Mouse (Mus musculus) common myeloid progenitor, adult 5-6 weeks (primary cell): ENCODE data around the gene Limk2. TPM values are rescaled to one million over a fixed set of nuclear protein-coding genes. Genes with fewer than 3 reads are reported as not detected.

Experiments
- ATAC-seq: replicated peaks from 2 replicates; pipeline ENCODE4 v1.8.0; 2016; ENCODE audit warnings: low read depth, mild to moderate bottlenecking, moderate TSS enrichment, inconsistent platforms; ENCODE audit not compliant: poor library complexity, severe bottlenecking
- total RNA-seq: library from RNA; stranded (forward); fragments of 200-1000, 187-1606 nt; gene quantifications from 2 replicates; pipeline ENCODE4 v1.2.3, GENCODE M21; 2017

Gene Limk2
- 13.8 and 28.4 TPM in 2 replicates for total RNA-seq

- peak; percentile 98 for ATAC-seq
Observed at GRCm38 (mm10) chr11:3408997-3409732, at the start of gene Limk2. TSS of gene Limk2 (minus strand) at chr11:3409189.

DNA sequence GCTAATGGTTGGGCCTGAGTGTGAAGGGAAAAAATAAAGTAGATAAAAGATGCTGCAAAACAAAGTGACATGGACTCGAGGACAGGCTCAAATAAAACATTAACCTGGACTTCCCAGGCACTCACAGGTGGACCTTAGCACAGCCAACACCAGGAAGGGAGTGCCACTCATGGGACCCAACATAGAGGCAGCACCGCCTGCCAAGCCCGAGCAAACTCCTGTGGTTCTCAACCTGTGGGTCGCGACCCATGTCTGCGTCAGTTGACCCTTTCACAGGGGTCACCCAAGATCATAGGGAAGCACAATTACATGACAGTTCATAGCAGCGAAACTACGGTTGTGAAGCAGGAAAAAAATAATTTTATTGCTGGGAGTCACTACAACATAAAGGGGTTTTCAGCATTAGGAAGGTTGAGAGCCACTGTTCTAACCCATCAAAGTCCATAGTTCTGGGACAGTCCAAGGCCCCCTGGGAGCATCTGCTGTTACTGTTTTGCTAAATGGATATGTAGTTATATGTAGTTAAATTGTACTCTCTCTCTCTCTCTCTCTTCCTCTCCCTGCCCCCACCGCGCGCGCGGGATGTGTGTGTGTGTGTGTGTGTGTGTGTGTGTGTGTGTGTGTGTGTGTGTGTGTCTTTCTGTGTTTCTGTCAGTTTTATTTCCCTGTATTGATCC, 49.6 kb upstream of the Limk2 start:
- ATAC-seq: no peak

DNA sequence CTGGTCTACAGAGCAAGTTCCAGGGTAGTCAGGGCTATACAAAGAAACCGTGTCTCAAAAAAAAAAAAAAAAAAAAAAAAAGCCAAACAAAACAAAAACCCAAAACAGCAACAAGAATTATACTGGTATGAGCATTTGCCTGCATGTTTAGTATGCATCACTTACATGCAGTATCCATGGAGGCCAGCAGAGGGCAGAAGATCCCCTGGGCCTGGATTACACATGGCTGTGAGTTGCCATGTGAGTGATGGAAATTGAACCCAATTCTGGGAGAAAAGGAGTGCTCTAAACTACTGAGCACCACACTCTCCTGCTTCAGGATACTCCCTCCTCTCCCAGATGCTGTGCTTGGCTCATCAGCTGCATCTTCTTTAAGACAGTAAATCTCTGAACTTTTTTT, 47.4 kb upstream of the Limk2 start:
- ATAC-seq: peak; percentile 51

- ATAC-seq: no peak
Observed at GRCm38 (mm10) chr11:3454506-3454905, 45.5 kb upstream of the Limk2 start.

- no peak for ATAC-seq
Observed at GRCm38 (mm10) chr11:3453467-3453866, 44.5 kb upstream of the Limk2 start.

DNA sequence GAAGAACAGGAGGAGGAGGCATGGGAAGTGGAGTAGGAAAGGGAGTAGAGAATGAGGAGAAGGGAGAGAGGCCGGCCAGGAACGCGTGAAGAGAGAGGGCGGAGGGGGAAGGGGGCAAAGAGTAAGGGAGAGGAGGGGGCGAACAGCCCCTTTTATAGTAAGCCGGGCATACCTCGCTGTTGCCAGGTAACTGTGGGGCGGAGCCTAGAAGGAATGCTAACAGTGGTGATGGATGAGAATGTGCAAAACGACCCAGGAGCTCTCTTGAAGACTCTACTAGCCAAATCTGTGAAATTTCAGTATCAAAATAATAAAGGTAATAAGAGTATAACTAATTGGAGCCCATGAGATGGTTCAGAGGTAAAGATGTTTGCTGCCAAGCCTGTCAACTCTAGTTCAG, 43.8 kb upstream of the Limk2 start:
- ATAC-seq: no peak

DNA sequence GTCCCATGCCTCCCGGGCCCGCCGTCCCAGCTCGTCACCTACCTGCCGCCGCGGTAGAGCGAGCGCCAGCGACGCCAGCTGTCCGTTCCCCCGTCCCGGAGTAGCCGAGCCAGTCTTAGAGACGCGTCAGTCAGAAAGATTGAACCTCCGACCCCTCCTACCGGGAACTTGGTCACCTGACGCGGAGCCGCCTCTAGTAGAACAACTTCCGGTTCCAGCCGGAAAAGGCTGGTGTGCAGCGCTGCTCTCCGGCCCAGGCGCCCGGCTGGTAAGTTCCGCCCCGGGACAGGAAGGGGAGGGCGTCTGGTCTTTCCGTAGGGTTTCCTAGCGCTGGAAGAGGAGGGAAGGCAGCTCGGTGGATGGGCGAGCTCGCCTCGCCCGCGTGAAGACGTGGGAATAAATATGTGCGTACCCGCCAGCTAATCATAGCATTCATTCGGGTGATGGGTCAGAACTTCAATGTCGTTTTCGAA, 43.2 kb upstream of the Limk2 start, which contains the start of gene Rnf185:
Gene Rnf185, minus strand, starts transcription at position 197 of the 473 bp plus-strand sequence.
- ATAC-seq: peak; percentile 98

- peak; percentile 12 for ATAC-seq
Observed at GRCm38 (mm10) chr11:3451701-3452163, 42.7 kb upstream of the Limk2 start.

- ATAC-seq: no peak
Observed at GRCm38 (mm10) chr11:3444875-3445274, 35.9 kb upstream of the Limk2 start.

GRCm38 (mm10) chr11:3443091-3443490, 34.1 kb upstream of the Limk2 start:
- ATAC-seq: no peak

DNA sequence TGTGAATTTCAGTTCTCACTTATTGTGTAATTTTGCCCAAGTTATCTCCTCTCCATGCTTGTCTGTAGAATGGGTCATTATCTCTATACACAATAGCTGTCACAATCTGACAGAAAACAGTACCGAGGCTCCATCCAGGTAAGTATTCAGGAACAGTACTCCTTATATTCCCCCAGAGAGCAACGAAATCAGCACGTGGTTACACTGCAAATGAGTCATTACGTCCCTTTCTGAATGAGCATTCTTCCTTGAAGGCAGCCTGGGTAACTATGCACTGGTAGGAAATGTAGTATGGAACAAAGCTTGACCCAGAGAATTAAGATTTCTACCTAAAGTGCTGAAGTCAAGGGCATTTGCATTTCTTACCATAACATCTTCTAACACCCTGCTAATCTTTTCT, 33.7 kb upstream of the Limk2 start:
- no peak for ATAC-seq

GRCm38 (mm10) chr11:3441696-3442443, 32.9 kb upstream of the Limk2 start:
- no peak for ATAC-seq

DNA sequence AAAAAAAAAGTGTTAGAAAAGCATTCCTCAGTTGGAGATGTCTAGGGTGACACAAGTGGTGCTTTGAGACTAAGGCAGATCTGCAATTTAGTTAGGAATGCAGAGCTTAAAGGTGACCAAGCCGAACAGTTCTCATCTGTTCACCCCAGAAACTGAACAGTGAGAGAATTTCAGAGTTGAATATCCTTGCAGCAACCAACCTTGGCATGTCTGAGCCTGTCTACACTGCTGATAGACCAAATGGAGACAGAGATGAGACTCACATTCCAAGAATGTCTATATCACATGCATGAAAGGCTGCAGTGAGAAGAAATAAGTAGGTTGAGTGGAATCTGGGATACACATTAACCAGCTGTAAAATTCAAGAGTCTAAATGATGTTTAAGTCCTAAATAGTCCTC, 28.6 kb upstream of the Limk2 start:
- ATAC-seq: no peak

GRCm38 (mm10) chr11:3433809-3434208, 24.8 kb upstream of the Limk2 start:
- ATAC-seq: no peak

DNA sequence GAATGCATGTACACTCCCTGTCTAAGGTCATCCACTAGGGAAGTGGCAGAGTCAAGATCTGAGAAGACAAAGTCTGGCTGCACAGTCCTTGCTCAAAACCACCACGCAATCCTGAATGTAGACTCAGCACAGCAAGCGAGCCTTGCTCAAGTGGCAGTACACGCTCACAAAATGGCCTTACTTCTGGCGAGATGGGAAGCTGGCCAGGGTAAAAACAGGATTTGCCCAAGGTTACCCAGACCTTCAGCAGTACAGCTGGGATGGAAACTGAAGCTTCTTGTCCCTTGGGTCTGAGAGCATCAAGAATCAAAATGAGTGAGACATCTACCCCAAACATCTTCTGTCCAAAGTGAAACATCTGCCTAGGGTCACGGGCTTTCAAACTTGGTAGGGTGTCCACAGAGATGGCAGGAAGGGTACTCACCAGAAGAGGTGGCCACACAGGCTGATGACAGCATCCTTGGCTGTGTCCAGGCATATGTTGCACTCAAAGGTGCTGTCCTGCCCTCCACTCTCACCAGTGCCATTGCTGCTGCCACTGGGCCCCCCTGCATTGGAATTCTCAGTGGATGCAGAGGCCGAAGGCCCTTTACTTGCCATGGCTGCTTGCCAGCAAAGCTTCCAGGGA, 23.1 kb upstream of the Limk2 start:
- no peak for ATAC-seq

- no peak for ATAC-seq
Observed at GRCm38 (mm10) chr11:3431515-3431914, 22.5 kb upstream of the Limk2 start.

GRCm38 (mm10) chr11:3428632-3429031, 19.6 kb upstream of the Limk2 start:
- no peak for ATAC-seq

- no peak for ATAC-seq
Observed at GRCm38 (mm10) chr11:3427697-3428230, 18.8 kb upstream of the Limk2 start.

- ATAC-seq: no peak
Observed at GRCm38 (mm10) chr11:3422242-3422641, 13.3 kb upstream of the Limk2 start.

- ATAC-seq: no peak
Observed at GRCm38 (mm10) chr11:3418741-3419140, 9.8 kb upstream of the Limk2 start.
